Mouse (Mus musculus) G1E (cell line): ENCODE data around the gene Thrb. TPM values are rescaled to one million over a fixed set of nuclear protein-coding genes. Genes with fewer than 3 reads are reported as not detected.

Source experiments
- ATAC-seq: 2 replicates; pipeline ENCODE4 v1.8.0; 2016; ENCODE audit warnings: mild to moderate bottlenecking; ENCODE audit not compliant: insufficient number of reproducible peaks, poor library complexity, low FRiP score, severe bottlenecking; ENCODE audit errors: extremely low read depth
- DNase-seq: peaks from one replicate; pipeline ENCODE4 v3.0.0; 2012; ENCODE audit warnings: low spot score
- H3K27me3 ChIP-seq: 2 replicates; pipeline ENCODE4 v1.6.1; 2012; ENCODE audit warnings: mild to moderate bottlenecking, low read length, inconsistent platforms; ENCODE audit not compliant: insufficient read depth
- H3K36me3 ChIP-seq: replicated peaks from 2 replicates; pipeline ENCODE3; 2012; ENCODE audit warnings: mild to moderate bottlenecking, inconsistent platforms
- H3K4me1 ChIP-seq: 2 replicates; pipeline ENCODE4 v1.6.1; 2012; ENCODE audit warnings: low read depth, low read length, inconsistent platforms, mixed read lengths; ENCODE audit not compliant: insufficient read depth
- H3K4me3 ChIP-seq: 2 replicates; pipeline ENCODE4 v1.5.1; 2012; ENCODE audit warnings: low read depth, mild to moderate bottlenecking, inconsistent platforms, low read length, moderate library complexity, mixed read lengths
- H3K9me3 ChIP-seq: replicated peaks from 2 replicates; pipeline ENCODE4 v1.6.1; 2012; ENCODE audit warnings: inconsistent platforms
- CTCF ChIP-seq: IDR thresholded peaks from 2 replicates; pipeline ENCODE4 v1.5.1; 2012; ENCODE audit warnings: low read depth, low read length, inconsistent platforms, mixed read lengths
- GATA1 ChIP-seq: IDR thresholded peaks from 2 replicates; pipeline ENCODE4 v1.6.1; 2012; ENCODE audit warnings: borderline replicate concordance, low read length, inconsistent platforms, mixed read lengths
- GATA2 ChIP-seq: IDR thresholded peaks from 2 replicates; pipeline ENCODE4 v1.6.1; 2012; ENCODE audit warnings: low read depth, low read length, inconsistent platforms, borderline replicate concordance
- POLR2AphosphoS5 ChIP-seq: IDR thresholded peaks from 2 replicates; pipeline ENCODE4 v1.6.1; 2012; ENCODE audit warnings: low read depth, low read length, inconsistent platforms; ENCODE audit not compliant: insufficient replicate concordance
- TAL1 ChIP-seq: conservative IDR thresholded peaks from 2 replicates; pipeline ENCODE4 v1.6.1; 2012; ENCODE audit warnings: low read depth, low read length, inconsistent platforms, mixed read lengths
- polyA plus RNA-seq: library from polyadenylated mRNA; stranded (reverse); fragments of >175 nt; gene quantifications from 2 replicates; pipeline ENCODE4 v1.2.3, GENCODE M21; 2012
- total RNA-seq, 2 experiments: library from RNA; stranded (forward) in 1 of 2; stranded (reverse) in 1 of 2; fragments of 200-1000 nt in 1 of 2; fragments of >200 nt in 1 of 2; fragmentation: Nextera tagmentation in 1 of 2; gene quantifications; 2 replicates each; pipeline ENCODE4 v1.2.3; 2014 to 2017

The Thrb gene
- total and polyA plus RNA-seq, 3 experiments, result 6.3 to 26.7 (median 7.0) TPM

DNA sequence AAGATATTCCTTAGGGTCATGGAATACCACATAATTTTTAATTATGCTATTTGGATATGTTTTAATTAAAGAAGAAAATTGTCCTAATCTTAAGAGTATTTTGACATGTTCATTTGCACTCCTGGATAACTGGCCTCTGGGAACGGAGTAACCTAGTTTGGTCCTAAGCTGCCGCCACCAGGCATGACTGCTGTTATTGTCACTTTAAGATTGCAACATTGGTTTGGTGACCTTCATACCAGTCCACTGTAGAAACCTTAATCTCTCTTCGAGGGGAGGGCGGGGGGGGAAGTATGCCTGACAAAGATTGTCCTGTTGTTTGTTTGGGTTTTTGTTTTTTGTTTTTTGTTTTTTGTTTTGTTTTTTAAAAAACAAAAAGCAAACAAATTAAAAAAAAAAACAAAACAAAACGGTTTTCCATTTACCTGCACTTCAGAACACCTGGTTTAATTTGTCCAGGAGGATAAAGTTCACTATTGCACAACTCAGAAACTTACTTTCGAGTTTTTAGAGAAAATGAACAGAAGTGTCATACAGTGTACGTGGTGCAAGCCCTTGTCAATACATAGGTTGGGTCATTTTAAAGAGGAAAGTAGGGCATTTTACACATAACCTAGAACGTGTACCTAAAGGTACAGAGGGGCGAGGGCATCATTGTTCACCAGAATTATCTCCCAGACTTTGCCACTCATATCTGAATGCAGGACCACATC lies 38.0 kb downstream of the Thrb start:
- Histone ChIP-seq H3K4me1 (peaks cover 56% of the 10 kb centered on the region), H3K9me3 (no peaks in the 10 kb centered on the region), H3K36me3 (peaks cover 2% of the 10 kb centered on the region), H3K4me3 (no peak overlapping the region), H3K27me3 (no peaks in the 10 kb centered on the region)
- no peak for DNase-seq
- ATAC-seq, result no peak
- TF ChIP-seq POLR2AphosphoS5, result no peak
- no peak for TF ChIP-seq GATA1
- TF ChIP-seq GATA2, result no peak
- no peak for TF ChIP-seq TAL1

DNA sequence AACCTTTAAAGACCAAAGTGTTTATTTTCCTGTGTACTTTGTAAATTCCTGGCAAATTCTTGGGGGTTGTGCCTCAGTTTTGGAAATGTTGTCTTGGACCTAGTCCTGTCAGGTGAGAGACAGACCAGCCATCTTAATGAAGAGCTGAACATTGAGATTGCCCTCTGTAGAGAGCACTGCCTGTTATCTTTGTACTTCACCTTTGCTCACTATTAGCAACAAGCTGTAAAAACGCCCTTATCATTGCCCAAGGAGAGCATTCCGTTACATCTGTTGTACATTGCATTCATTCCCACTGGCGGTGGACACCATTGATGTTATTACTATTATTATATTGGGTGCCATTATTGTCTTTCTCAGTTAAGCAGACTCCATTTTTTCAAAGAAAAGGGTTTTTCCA lies 40.2 kb downstream of the Thrb start:
- no peak overlapping the region for H3K4me3 ChIP-seq
- H3K36me3 ChIP-seq, result peaks cover 6% of the 10 kb centered on the region
- ATAC-seq (peak; percentile 90), DNase-seq (peak; percentile 25)
- H3K27me3 ChIP-seq, result no peaks in the 10 kb centered on the region
- H3K9me3 ChIP-seq, result no peaks in the 10 kb centered on the region
- TF ChIP-seq GATA1, result no peak
- TF ChIP-seq POLR2AphosphoS5, result no peak
- TF ChIP-seq TAL1, result peak; percentile 96
- no peak for TF ChIP-seq CTCF
- 0 out of 2 replicates have a peak, but pooled peaks have one; percentile 16 for TF ChIP-seq GATA2
- peaks cover 61% of the 10 kb centered on the region for H3K4me1 ChIP-seq

DNA sequence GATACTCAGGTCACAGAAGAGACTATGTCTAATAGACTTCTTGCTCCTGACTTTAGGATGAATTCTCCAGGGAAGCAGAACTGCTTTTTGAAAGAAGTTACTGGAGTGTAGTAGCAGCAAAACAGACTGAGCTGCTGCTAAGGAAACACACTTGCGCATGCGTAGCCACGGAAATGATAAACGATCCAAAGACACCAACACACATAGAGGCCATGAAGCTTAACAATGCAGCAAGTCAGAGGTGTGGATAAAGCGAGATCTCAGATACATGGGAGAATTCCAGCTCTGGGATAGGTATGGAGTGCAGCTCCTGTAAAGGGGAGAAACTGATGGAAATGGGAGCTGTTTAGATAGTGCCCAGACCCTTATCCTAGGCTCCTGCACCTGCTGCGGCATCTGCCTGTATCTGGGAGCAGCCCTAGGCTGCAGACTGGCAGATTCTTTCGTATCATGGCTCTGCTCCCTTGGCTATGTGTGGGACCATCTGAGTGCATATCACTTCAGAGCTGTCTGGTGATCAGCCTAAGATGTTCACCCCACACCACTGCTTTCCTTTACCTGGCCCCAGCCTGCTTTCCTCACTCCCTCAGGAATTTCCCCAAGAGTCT lies 53.3 kb downstream of the Thrb start:
- Histone ChIP-seq H3K36me3 (peaks cover 14% of the 10 kb centered on the region), H3K27me3 (no peaks in the 10 kb centered on the region), H3K4me1 (peaks cover 11% of the 10 kb centered on the region; the same call in 1 of the 2 replicates), H3K9me3 (no peaks in the 10 kb centered on the region), H3K4me3 (no peak overlapping the region)
- TF ChIP-seq POLR2AphosphoS5 (no peak), GATA2 (no peak), CTCF (no peak)
- DNase-seq (no peak), ATAC-seq (no peak)

DNA sequence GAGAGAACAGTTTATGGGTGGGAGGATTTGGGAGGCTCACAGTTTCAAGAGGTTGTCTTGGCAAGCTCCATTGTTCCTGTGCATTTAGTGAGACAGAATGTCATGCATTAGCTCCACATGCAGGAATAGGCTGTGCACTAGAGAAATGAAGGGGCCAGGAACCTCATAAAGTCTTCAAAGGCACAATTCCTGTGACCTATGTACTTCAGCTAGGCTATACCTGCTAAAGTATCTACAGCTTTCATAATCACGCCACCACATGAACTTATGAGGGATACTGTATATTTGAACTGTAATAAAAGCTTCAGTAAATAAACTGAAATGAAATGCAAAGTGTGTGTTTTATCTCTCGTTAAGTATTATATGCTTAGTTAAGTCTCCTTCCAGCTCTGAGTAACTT lies 59.4 kb downstream of the Thrb start:
- Histone ChIP-seq H3K36me3 (peaks cover 2% of the 10 kb centered on the region), H3K4me3 (no peak overlapping the region), H3K27me3 (no peaks in the 10 kb centered on the region), H3K4me1 (0 out of 2 replicates have a peak, but pooled peaks cover 6% of the 10 kb centered on the region), H3K9me3 (no peaks in the 10 kb centered on the region)
- DNase-seq, result no peak
- ATAC-seq, result no peak
- TF ChIP-seq TAL1 (no peak), POLR2AphosphoS5 (no peak), GATA2 (no peak), GATA1 (no peak), CTCF (no peak)

DNA sequence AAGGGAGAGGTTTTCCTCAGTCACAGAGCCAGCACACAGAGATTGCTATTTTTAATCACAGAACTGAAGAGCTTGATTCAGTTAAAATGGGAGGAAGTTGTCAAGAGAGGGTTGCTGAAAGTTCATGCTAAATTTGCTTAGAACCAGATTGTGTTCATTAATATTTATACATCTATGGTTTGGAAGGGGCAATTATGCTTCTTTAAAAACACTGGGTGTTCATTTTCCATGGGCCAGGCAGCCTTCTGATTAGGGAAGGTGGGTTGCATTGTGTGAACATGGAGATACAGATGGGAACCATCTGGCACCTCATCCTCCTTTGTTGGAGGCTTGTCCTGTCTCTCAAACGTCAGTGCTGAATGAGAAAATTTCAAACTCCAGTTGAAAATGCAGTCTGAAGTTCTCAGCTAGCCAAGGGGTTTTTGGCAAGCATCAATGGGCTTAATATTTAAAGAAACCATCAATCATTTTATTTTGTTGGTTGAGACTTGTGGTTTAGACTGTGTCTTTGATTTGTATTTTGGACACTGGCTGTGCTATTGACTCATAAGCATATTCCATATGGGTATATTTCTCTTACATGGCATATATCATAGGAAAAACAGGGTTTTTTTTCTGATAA lies 62.9 kb downstream of the Thrb start:
- Histone ChIP-seq H3K27me3 (no peaks in the 10 kb centered on the region), H3K4me1 (0 out of 2 replicates have a peak, but pooled peaks cover 3% of the 10 kb centered on the region), H3K9me3 (no peaks in the 10 kb centered on the region), H3K36me3 (no peaks in the 10 kb centered on the region), H3K4me3 (no peak overlapping the region)
- ATAC-seq (no peak), DNase-seq (no peak)
- no peak for TF ChIP-seq GATA2

DNA sequence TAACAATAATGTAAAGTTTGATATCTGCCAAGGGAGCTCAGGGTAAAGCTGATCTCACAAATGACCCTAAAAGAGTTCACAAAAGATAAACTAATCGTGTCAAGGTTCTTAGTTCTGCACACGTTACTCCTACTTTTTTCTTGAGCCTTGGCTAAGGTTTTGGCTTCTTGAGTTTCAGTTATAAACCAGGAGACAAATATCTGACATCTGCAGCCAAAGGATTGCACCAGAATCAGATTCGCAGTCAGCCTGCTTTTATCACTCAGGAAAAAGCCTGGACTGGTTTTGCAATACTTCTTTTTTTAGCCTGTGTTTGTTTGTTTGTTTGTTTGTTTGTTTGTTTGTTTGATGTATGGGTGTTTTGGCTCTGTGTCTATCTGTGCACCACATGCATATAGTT lies 64.5 kb downstream of the Thrb start:
- no peak for DNase-seq
- TF ChIP-seq GATA2 (no peak), TAL1 (no peak), GATA1 (no peak), POLR2AphosphoS5 (no peak), CTCF (no peak)
- Histone ChIP-seq H3K36me3 (no peaks in the 10 kb centered on the region), H3K4me1 (no peaks in the 10 kb centered on the region), H3K4me3 (no peak overlapping the region), H3K9me3 (no peaks in the 10 kb centered on the region), H3K27me3 (no peaks in the 10 kb centered on the region)
- no peak for ATAC-seq
